Mouse (Mus musculus) CH12.LX (cell line): ENCODE data around the gene Atp1a1. TPM values are rescaled to one million over a fixed set of nuclear protein-coding genes. Genes with fewer than 3 reads are reported as not detected.

Experiments used
- polyA plus RNA-seq: library from polyadenylated mRNA; unstranded; fragments of >175 nt; gene quantifications from 2 replicates; pipeline ENCODE4 v1.2.1, GENCODE M21; 2012; ENCODE audit warnings: low read depth; ENCODE audit not compliant: insufficient read length
- total RNA-seq, 2 experiments: library from RNA; depleted of rRNA; stranded (reverse); fragments of 300-350 nt in 1 of 2; fragments of >200 nt in 1 of 2; gene quantifications; 2 replicates each; pipeline ENCODE4 v1.2.3; 2012 to 2014

Atp1a1 gene
- total and polyA plus RNA-seq, 3 experiments: 215 to 337 (median 219) TPM

Other genes with a start within 250 kb of the Atp1a1 start
- 0.50 and 0.59 TPM in 2 replicates for gene Igsf3, start 227.6 kb downstream of the Atp1a1 start, total RNA-seq (2012; rRNA removed)
- 0.45 and 0.54 TPM in 2 replicates for gene Igsf3, start 227.6 kb downstream of the Atp1a1 start, total RNA-seq (2014; rRNA removed)
- 0.89 and 1.0 TPM in 2 replicates for gene Igsf3, start 227.6 kb downstream of the Atp1a1 start, polyA plus RNA-seq
- gene Mab21l3, start 244.3 kb upstream of the Atp1a1 start, total RNA-seq (2012; rRNA removed): 2.0 and 2.8 TPM in 2 replicates
- 3.4 and 3.5 TPM in 2 replicates for gene Mab21l3, start 244.3 kb upstream of the Atp1a1 start, total RNA-seq (2014; rRNA removed)
- 1.9 and 2.1 TPM in 2 replicates for gene Mab21l3, start 244.3 kb upstream of the Atp1a1 start, polyA plus RNA-seq